Mouse (Mus musculus) neutrophil, adult 59 days (primary cell): Measurements from ENCODE around the gene Gm33815. TPM values are rescaled to one million over a fixed set of nuclear protein-coding genes. Genes with fewer than 3 reads are reported as not detected.

Source experiments
- total RNA-seq, 2 experiments: library from RNA; stranded (reverse); gene quantifications; 1 replicate in 1 of 2; 2 replicates in 1 of 2; pipeline ENCODE4 v1.2.4; 2023

Gene Gm33815
- total RNA-seq = not detected

DNA sequence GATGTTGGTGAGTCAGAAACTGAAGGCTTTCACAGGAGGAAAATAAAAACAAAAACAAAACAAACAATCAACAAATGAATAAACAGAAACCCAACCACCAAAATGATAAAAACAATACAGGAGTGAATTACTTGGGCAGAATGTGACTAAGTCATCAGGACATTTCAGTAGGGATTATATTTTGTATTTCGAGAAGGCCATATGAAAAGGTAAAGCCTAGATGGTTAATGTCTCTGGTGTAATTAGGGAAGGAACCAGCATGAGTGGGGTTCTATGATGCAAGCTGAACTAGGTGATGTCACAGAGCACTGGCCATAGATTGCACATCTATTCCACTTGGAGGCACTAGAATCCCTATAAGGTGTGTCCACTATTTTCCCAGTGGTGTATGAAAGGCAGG lies at the start of gene Gm33815:
TSS of gene Gm33815 (plus strand) at position 301 of the 400 bp plus-strand sequence.

